Mouse (Mus musculus) kidney, adult 2 months (tissue): ENCODE results near the gene Zfp992. TPM values are rescaled to one million over a fixed set of nuclear protein-coding genes. Genes with fewer than 3 reads are reported as not detected.
"Not testable (repeated sequence)": the region's sequence is repeated elsewhere in the genome, so short reads cannot be mapped to it uniquely, and the experiment has no call there.

Experiments used
- DNase-seq: peaks from one replicate; pipeline ENCODE4 v3.0.0; 2021
- H3K27ac ChIP-seq: fragments of 200-500 bp; 2 replicates; pipeline ENCODE4 v1.5.1; 2012; ENCODE audit warnings: low read depth, low read length, control low read depth, inconsistent platforms; ENCODE audit not compliant: insufficient read depth
- H3K27me3 ChIP-seq: fragments of 200-500 bp; replicated peaks from 2 replicates; pipeline ENCODE4 v1.6.1; 2012; ENCODE audit warnings: mild to moderate bottlenecking, moderate library complexity, low read length, inconsistent platforms; ENCODE audit not compliant: control insufficient read depth, insufficient read depth
- H3K36me3 ChIP-seq: fragments of 200-500 bp; 2 replicates; pipeline ENCODE4 v1.6.1; 2012; ENCODE audit warnings: mild to moderate bottlenecking, moderate library complexity, low read length, inconsistent platforms; ENCODE audit not compliant: control insufficient read depth, insufficient read depth
- H3K4me1 ChIP-seq: fragments of 200-500 bp; 2 replicates; pipeline ENCODE4 v1.6.1; 2011; ENCODE audit warnings: low read length; ENCODE audit not compliant: control insufficient read depth, insufficient read depth
- H3K4me3 ChIP-seq: fragments of 200-500 bp; 2 replicates; pipeline ENCODE4 v1.5.1; 2011; ENCODE audit warnings: mild to moderate bottlenecking, low read depth, low read length, control low read depth; ENCODE audit not compliant: insufficient read depth
- CTCF ChIP-seq: fragments of 200-500 bp; conservative IDR thresholded peaks from 2 replicates; pipeline ENCODE4 v1.5.1; 2011; ENCODE audit warnings: low read depth, mild to moderate bottlenecking, control low read depth, low read length, moderate library complexity, mixed read lengths; ENCODE audit not compliant: insufficient read depth, insufficient read length
- POLR2A ChIP-seq: fragments of 200-500 bp; IDR thresholded peaks from one replicate; pipeline ENCODE4 v1.6.1; 2011; ENCODE audit warnings: low read depth, low read length, control low read depth
- WGBS: fragments of 180-500 bp; shearing (Covaris S2); methylation state at CpG from one replicate; pipeline ENCODE4 v1.1.7; 2018; 5-methylcytosine and 5-hydroxymethylcytosine counted together
- polyA plus RNA-seq: library from polyadenylated mRNA; depleted of rRNA; stranded (reverse); fragments of >200 nt; gene quantifications from 2 replicates; pipeline ENCODE4 v1.2.3, GENCODE M21; 2012; rRNA removed

Zfp992 gene
- polyA plus RNA-seq, 1 experiment: 0.55 TPM

DNA sequence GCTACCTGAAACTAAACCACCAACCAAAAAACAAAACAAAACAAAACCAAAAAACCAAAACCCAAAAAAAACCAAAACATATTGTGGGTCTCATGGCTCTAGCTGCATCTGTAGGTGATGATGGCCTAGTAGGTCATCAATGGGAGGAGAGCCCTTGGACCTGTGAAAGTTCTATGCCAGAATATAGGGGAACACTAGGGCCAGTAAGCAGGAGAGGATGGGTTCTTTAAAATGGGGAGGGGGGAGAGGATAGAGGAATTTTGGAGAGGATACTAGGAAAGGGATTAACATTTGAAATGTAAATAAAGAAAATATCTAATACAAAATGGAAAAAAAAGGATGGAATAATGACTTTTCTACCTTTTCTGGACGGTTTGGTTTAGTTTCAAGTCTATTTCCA is 67.7 kb downstream of the Zfp992 start:
- DNase-seq: no peak

DNA sequence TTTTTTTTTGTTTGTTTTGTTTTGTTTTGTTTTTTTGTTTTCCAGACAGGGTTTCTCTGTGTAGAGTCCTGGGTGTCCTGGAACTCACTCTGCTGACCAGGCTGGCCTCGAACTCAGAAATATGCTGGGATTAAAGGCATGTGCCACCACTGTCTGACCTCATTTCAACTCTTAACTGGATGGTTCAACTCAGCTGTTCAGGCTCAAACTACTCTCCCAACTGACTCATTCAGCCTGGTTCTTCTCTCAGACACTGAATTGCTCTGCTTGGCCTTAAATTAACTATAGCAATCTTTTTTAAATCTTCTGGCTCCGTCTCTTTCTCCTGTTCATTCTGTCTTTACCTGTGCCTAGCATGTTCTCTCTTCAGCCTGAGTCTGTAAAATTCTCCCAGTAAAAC is 68.3 kb downstream of the Zfp992 start:
- H3K4me1 ChIP-seq, H3K27ac ChIP-seq, H3K27me3 ChIP-seq, H3K36me3 ChIP-seq, H3K4me3 ChIP-seq, DNase-seq: not testable (repeated sequence)
- 44% methylated on average over 2 of the region's 2 CpGs for WGBS

More for the DNA sequence above, 67.7 kb downstream of the Zfp992 start:
- H3K4me1 ChIP-seq: no peaks in the 10 kb centered on the region
- H3K27me3 ChIP-seq: no peaks in the 10 kb centered on the region
- no peak overlapping the region for H3K4me3 ChIP-seq
- WGBS: 34% methylated on average over 1 of the region's 1 CpGs
- H3K27ac ChIP-seq: no peak overlapping the region
- no peak for TF ChIP-seq POLR2A
- no peak for TF ChIP-seq CTCF
- no peaks in the 10 kb centered on the region for H3K36me3 ChIP-seq

Other genes with a start within 250 kb of the Zfp992 start
- not detected in 2 replicates for gene Zfp981, start 53.0 kb downstream of the Zfp992 start, polyA plus RNA-seq
- gene Zfp993, start 161.9 kb downstream of the Zfp992 start, polyA plus RNA-seq: 0.29 and 0.94 TPM in 2 replicates